Mouse (Mus musculus) ES-CJ7 (cell line): ENCODE measurements at regions not wholly inside any gene's neighbourhood (a gene's known extent, or its start where the extent isn't known, plus 50 kb on each side); places are given as distances from the start of the nearest gene placed in this dataset.
A peak's percentile ranks its signal among the peaks of the same experiment; 100 is the strongest.
"Not testable (repeated sequence)": the region's sequence is repeated elsewhere in the genome, so short reads cannot be mapped to it uniquely, and the experiment has no call there.

Experiments used
- DNase-seq: peaks from one replicate; pipeline ENCODE4 v3.0.0; 2011; ENCODE audit warnings: low read depth, low spot score

DNA sequence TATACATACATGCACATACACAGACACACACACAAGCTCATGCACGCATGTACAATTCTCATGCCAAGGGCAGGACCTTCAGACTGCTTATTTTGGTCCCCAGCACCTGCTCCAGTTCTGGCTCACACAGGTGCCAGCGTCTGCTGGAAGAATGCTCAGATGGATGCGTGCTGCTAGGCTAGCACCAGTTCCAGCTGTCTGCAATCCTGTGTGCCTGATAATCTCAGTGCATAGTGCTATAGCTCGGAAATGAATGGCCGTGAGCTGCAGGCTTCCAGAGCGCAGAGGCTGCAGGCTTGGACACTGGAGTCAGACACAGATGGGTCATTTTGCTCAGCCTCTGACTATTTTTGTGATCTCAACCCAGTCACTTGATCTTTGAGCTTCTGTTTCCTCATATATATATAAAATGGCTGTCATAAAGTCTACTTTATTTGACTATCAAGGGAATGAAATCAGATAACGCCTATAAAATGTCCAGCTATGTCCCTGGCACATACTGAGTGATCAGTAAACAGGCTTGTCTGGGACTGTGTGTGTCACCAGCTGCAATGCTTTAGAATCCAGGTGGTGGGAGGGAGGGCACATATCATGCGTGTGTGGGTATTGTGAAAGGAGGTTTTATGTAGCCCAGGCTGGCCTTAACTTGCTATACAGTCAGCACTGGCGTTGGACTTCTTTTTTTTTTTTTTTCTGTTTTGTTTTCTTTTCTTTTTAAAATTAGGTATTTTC lies 91.7 kb upstream of the Eif4g2 start:
- no peak for DNase-seq

DNA sequence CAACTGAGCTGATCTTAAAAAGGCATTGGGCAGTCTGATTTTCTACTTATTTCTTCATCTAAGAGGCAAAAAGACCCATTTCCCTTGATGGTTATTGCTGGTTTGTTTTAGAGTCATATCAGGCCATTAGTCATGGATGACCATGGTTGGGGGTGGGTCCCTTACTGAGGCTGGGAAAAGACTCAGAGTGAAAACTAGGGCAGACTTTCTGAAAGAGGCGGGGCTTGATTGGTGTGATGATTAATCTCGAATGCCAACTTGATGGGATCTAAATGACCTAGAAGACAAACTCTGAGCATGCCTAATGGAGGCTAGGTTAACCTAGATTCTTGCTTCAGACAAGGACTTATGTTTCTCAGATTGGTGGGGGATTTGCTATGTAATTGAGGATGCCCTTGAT lies 89.2 kb upstream of the Eif4g2 start:
- DNase-seq = no peak

DNA sequence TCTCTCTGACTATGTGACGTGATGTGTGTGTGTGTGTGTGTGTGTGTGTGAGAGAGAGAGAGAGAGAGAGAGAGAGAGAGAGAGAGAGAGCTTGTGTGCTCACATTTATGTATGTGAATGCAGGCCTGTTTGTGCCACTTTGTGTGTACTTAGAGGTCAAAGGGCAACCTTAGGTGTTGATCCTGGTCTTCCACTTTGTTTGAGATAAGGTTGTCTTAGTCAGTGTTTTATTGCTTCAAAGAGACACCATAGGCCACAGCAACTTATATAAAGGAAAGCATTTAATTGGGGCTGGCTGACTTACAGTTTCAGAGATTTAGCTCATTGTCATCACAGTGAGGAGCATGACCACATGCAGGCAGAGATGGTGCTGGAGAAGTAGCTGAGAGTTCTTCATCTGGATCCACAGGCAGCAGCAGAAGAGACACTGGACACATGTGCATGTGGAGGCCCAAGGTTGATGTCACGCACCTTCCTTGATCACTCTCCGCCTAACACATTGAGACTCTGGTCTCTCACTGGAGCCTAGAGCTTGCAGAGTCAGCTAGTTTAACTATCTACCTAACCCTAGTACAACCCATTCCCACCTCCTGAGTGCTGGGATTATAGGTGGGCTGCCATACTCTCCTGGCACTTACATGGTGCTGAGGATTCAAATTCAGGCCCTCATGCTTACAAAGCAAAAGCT lies 85.9 kb upstream of the Eif4g2 start:
- not testable (repeated sequence) for DNase-seq

DNA sequence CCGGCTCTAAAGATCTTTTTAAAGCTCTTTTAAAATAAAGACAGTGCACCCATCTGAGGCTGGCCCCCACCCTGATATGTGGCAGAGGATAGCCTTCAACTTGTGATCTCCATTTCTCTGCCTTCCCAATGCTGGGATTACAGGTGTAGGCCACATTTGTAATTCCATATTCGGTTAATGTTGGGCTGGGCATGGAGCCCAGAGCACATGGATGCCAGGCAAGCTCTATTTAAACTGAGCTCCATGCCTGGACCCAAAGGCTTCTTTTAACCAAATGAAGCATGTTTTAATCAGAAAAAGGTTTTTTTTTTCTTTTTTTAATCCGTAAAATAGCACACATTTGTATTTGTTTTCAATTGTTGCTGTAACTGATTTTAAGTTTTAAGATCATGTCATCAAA lies 82.2 kb upstream of the Eif4g2 start:
- DNase-seq = no peak

DNA sequence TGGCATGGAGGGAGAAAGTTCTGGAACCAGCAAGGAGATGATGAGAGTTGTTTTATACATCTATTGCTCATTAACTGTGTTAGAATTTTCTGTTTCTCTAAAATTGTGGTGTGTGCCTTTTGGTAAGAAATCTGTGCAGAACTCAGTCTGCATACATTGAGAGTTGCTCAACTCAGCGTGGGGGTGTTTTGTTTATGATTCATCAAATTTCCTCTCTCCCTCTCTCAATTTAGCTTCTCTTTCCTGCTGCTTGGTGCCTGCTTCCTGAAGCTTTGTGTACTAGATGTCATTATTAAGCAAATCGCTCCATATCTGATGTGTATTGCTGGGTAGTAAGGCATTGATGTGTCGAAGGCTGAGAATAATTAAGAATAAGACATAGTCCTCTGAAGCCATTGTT lies 81.4 kb upstream of the Eif4g2 start:
- no peak for DNase-seq

DNA sequence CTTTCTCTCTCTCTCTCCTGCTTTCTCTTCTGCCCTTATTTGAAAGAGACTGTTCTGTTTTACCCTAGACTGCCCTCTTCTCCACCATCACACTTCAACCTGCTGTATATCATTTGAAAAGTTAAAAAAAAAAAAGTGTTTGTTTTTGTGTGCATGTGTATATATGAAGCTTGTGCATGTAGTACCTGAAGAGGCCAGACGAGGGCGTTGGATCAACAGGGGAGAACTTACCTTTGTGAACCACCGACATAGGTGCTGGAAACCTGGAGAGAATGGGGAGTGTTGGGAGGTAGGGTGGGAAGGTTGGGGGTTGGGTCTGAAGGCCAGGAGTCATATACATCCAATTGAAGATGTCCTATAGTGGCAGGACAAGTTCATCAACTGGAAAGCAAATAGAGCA lies 81.0 kb upstream of the Eif4g2 start:
- peak; percentile 67 for DNase-seq

DNA sequence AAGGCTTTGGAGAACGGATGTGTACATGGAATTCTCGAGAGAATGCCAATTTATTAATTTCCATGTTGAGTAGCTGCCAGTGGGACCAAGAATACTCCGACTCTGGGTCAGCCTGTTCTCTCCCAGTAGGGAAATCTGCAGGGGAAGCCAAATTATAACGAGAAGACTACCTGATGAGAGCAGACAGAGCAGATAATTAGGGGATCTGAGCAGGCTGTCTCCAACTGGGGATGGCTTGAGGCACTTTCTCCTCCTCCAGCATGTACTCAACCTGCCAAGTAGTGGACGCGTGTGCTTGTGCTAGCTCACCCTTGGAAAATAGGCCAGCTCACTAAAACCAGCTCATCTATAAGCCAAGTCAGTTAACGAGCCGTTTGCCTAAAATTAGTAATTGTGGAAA lies 80.5 kb upstream of the Eif4g2 start:
- DNase-seq = no peak

DNA sequence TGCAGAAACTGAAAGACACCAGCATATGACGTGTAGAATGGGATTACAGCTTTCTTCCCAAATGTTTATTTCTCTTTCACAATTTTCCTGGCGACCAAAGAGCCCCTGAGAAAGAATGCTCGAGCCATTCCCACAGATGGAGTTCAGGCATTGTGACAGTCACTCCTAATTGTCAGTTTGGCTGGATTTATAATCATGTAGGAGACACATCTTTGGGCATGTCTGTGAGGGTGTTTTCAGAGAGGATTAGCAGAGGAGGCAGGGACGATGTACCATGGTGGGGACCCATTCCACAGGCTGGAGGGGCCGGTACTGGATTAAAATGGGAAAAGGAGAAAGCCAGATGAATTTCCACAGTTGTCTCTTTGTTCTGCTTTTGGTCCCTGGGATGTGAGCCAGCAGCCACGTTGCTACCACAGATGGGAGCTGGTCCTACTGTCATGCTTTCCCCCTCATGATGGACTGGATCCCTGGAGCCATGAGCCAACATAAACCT lies 76.0 kb upstream of the Eif4g2 start:
- no peak for DNase-seq

DNA sequence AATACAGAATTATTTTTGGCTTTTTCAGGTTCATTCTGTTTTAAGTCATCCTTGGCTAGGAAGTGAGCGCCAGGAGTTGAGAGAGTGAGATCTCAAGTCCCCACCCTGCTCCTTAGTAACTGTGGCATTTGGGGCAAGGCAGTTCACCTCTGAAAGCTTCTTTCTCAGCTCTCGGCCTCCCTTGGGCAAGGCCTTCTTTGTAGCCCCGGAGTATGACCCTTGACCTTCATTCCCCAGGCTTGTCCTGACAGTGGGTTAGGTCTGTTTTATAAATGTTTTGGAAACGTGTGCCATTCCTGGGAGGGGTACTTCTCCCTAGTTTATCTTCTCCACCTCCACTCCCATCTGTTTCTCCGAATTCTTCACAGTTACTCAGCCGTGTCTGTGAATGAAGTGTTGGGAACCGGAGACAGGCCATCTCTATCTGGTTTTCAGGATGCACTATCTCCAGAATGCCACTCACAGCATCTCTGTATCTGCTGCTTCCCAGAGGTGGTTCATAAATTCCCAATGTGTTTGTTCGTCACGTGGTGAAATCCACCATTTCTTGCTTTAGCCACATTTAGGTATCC lies 75.0 kb upstream of the Eif4g2 start:
- DNase-seq = no peak

DNA sequence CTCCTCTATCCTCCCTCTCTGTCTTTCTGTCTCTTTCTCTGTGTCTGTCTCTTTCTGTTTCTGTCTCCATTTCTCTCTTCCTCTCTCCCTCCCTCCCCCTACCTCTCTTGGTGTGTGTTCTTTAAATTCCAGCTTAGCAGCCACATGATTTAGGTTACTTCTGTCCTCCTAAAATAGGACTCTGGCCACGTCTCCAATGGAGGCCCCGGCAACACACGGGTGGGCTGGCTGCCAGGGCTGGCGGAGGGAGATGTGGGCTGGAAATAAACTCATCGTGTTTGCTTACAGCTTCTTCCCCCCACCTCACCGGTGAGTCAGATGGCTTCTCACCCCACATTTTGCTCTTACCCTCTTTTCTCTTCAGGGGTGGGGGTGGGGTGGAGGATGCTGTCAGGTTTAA lies 74.5 kb upstream of the Eif4g2 start:
- no peak for DNase-seq

DNA sequence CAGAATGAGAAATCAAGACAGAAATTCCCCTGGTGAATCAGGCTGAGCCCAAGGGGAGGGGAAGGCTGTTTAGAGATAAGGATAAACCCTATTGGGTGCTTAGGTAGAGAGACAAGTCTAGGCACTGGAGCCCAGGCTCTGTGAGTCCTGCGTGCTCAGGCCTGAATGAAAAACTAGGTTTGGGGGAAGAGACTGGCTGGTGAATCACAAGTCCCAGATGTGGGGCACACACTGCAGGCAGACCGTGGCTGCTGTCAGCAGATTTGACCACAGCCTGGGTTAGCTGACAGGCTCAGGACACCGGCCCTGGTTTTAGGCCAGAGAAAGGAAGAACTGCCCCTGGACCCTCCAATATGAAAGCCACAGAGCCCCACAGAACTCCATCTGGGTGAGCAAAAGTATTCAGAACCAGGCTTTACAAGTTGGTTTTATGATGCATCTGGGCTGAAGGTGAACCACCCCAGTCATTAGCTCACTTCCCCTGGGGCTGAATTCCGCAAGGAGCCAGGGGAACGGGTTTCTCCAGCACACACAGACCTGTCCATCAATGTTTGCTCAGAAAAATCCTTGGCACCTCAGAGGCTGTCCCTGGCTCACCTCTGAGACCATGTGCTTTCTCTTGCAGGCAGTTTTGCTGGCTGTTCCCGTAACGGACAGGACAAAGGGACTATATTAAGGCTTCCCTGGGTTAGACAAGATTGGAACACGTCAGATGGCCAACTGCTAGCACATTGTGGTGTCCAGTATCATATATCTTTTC lies 73.8 kb upstream of the Eif4g2 start:
- DNase-seq = no peak

DNA sequence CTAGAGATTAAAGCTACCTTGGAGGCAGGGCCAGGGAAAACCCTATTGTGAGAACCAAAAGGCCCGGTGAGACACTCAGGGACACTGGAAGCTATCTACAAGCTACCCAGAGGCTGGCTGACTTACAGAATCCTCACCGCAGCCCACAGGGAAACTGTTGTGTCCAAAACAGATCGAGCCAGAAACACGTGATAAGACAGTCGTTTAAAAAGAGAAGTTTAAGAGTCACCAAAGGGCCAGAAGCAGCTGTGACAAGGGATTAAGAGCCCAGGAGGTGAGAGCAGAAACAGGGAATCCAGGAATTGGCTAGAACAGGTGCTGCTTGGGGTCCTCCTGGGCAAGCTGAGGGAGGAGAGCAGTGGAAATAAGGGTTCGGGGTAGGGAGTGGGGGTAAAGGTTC lies 73.2 kb upstream of the Eif4g2 start:
- no peak for DNase-seq

DNA sequence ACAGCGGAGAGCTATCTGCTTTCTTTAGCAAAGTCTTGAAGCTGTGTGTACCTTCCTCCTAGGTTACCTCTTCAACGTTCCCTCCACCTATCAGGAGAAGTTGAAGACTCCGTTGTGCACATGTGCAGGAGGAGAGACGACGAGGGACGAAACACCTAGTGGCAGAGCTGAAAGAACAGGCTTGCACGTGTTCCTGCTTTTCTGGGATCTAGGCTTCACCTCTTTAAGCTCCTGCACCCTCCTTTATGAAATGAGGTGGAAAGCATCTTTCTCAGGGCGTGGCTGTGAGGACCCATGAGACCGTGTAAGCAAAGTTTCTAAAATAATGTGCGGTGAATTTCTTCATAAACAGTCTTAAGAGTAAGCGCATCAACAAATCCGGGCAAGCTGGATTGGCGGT lies 71.4 kb upstream of the Eif4g2 start:
- DNase-seq = no peak

DNA sequence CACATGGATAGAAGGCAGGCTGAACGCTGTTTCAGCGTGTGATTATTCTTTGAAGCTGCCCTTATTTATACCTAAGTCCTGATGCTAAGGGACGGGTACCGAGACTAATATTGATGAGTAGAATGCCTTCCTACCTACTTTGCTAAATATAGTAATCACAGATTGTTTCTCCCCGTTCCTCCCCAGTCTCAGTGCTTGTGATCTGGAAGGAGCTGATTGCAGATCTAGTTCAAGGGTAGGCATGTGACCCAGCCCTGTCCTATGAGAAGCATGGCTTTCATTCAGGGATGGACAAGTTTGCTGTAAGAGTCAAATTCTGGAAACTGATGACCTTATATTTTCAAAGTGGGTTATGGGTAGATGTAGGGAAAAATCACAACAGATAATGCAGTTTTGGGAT lies 67.7 kb upstream of the Eif4g2 start:
- DNase-seq = no peak

DNA sequence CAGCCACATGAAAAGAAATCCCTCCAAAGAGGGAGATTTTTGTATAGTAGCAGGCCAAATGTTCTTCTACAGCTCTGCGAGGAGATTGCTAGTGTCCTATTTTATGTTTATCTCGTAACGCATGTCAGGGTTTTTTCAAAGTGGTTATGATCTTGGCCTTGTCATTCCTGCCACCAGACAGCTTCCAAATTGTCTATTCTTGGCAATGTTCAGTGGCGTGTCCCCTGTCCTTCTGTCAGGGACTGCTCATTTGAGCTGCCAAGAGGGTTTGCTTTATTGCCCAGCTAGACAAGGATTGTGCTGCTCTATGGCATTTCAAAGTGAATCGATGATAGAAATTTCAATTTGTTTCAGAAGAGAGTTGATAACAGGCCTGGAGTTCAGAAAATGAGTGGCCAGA lies 67.3 kb upstream of the Eif4g2 start:
- no peak for DNase-seq

DNA sequence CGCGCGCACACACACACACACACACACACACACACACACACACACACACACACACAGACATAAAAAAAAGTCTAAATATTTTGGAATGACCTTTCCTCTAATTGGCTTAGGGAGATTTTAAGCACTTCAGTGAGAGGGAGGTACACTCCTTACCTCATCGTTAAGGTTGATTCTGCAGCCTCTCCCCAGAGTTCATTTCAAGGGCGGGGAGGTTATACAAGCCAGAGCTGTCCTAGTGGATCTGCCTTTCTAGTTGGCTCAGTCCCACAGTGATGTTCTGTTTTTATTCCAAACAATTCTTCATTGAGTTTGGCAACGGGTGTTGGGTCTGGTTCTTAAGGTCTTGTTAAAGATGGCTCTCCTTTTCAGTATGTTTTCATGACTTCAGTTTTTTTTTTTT lies 64.8 kb upstream of the Eif4g2 start:
- no peak for DNase-seq

DNA sequence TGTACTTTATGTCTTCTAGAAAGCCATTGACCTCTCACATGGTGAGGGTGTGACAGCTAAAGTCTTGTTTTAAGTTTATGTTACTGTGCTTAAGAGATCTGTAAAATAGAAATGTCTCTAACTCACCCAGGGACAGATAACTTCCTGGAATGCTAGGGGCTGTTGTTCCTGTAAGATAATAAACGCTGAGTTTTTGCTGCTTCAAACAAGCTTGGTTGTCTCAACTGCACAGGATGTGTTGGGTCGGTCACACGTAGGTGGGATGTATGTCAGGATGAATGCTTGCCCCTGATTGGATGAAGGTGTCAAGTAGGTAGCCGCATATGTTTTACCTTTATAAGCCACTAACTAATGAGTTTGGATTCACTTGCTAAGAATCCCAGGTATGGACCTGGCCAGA lies 63.8 kb upstream of the Eif4g2 start:
- DNase-seq = no peak

DNA sequence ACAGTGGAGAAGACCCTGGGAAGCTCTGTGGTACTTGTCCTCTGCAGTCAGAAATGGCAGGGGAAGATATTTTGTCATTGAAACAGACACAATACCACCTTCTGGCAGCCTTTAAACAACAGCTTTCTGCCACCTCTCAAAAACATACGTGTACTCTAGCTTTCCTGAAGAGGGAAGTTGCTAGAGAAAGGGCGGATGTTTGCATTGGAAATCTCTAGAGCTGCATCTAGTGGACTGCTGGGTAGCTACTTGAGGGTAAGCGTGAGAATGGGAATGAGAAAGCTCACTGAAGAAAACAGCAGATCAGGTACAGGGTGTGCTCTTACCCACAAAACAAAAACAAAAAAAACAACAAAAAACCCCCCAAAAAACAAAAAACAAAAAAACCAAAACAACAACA lies 61.4 kb upstream of the Eif4g2 start:
- no peak for DNase-seq

DNA sequence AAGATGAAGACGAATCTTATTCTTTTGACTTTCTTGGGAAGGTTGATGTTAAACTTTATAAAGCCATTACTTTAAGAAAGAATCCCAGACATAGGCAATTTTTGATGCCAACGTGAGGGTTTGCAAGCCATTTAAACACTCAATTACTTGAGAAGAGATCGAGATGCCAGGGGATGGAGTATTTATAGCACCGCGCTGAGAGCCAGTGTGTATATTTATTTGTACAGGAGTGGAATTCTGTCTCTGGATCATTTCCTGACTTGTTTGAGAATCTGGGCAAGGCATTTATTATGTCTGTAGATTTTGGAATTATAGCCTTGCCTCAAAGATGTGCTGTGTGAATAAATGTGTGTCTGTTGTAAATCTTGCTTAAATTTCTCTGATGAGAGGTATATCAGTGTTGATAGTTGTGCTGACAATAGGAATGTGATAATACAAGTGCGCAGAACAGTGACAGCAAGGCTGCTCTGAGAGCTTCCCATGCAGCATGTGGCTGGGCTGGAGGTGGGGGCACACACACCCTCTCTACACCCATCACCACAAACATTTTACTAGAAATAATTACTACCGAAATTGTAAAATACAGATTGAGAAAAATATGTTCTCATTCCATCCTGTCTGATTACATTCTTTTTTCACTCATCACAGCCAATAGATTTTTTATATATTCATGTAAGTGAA lies 58.6 kb upstream of the Eif4g2 start:
- no peak for DNase-seq

DNA sequence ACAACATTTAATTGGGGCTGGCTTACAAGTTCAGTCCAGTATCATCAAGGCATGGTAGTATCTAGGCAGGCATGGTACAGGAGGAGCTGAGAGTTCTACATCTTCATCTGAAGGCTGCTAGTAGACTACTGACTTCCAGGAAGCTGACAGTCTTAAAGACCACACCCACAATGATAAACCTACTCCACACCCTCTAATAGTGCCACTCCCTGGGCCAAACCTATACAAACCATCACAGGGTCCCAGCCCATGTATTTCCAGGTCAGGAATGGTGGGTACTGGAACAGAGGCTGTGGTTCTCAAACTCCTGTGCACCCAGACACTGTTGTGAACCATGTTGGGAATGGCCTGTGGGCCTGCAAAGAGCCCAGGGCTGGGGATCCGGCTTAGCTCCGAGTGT lies 55.2 kb upstream of the Eif4g2 start:
- no peak for DNase-seq

DNA sequence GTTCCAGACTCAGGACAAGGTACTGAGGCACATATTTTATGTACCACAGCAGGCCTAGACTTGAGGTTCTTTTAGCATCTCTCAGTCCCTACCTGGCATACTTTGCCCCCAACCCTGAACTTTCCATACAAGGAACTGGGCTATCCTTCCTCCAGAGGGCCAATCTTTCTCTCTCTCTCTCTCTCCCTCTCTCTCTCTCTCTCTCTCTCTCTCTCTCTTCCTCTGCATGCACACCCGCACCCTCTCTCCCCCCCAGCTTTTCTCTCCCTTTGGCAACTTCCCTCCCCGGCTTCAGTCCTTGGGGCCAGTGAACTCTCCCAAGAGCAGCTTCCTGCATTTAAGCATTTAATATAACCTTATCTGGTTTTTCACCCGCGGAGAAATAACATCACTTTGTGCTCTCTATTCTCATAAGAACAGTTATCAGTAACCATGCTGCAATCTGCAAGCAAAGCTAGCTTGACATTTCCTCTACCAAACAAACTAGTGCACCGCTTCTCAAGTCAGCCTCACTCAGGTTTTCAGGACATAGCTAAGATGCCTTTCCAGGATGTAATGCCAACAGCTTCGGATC lies 53.3 kb upstream of the Eif4g2 start:
- DNase-seq = no peak
